Mouse (Mus musculus) hindbrain, embryonic 11.5 days (tissue): ENCODE measurements around the gene Gm5072. TPM values are rescaled to one million over a fixed set of nuclear protein-coding genes. Genes with fewer than 3 reads are reported as not detected.
"Not testable (repeated sequence)": the region's sequence is repeated elsewhere in the genome, so short reads cannot be mapped to it uniquely, and the experiment has no call there.

Experiments used
- ATAC-seq: fragments of 200-750 bp; cut with Nextera tagmentation; 2 replicates; pipeline ENCODE4 v1.8.0; 2017; ENCODE audit warnings: mild to moderate bottlenecking, moderate TSS enrichment, moderate library complexity; ENCODE audit not compliant: low FRiP score
- DNase-seq: peaks from one replicate; pipeline ENCODE4 v3.0.0-alpha.2; 2015; ENCODE audit warnings: low spot score
- H3K27ac ChIP-seq: fragments of 300-500 bp; sonication (generic); 2 replicates; pipeline ENCODE4 v1.5.1; 2014; ENCODE audit warnings: mild to moderate bottlenecking, low read depth, low read length
- H3K27me3 ChIP-seq: fragments of 300-500 bp; sonication (generic); 2 replicates; pipeline ENCODE4 v1.6.1; 2014; ENCODE audit warnings: mild to moderate bottlenecking, low read length, moderate library complexity, mixed read lengths; ENCODE audit not compliant: control insufficient read depth, insufficient read depth
- H3K36me3 ChIP-seq: fragments of 300-500 bp; sonication (generic); 2 replicates; pipeline ENCODE4 v1.6.1; 2014; ENCODE audit warnings: mild to moderate bottlenecking, low read length, moderate library complexity, mixed read lengths; ENCODE audit not compliant: control insufficient read depth, insufficient read depth
- H3K4me1 ChIP-seq: fragments of 300-500 bp; sonication (generic); replicated peaks from 2 replicates; pipeline ENCODE4 v1.6.1; 2014; ENCODE audit warnings: low read length, mixed read lengths; ENCODE audit not compliant: control insufficient read depth, insufficient read depth
- H3K4me2 ChIP-seq: fragments of 300-500 bp; sonication (generic); replicated peaks from 2 replicates; pipeline ENCODE4 v1.6.1; 2014; ENCODE audit warnings: mild to moderate bottlenecking, low read depth, low read length
- H3K4me3 ChIP-seq: fragments of 300-500 bp; sonication (generic); 2 replicates; pipeline ENCODE4 v1.5.1; 2014; ENCODE audit warnings: low read depth, low read length
- H3K9ac ChIP-seq: fragments of 300-500 bp; sonication (generic); 2 replicates; pipeline ENCODE4 v1.6.1; 2014; ENCODE audit warnings: low read depth, low read length
- H3K9me3 ChIP-seq: fragments of 300-500 bp; sonication (generic); 2 replicates; pipeline ENCODE4 v1.6.1; 2016; ENCODE audit warnings: low read length; ENCODE audit not compliant: control insufficient read depth
- WGBS: fragments of 180-500 bp; shearing (Covaris S2); extraction: QIAGEN DNeasy Blood & Tissue Kit; methylation state at CpG from one replicate; pipeline ENCODE4 v1.1.7; 2014; 5-methylcytosine and 5-hydroxymethylcytosine counted together
- polyA plus RNA-seq: library from polyadenylated mRNA; unstranded; fragments of >200 nt; fragmentation: Nextera tagmentation; extraction: Ambion mirVana; gene quantifications from 2 replicates; pipeline ENCODE4 v1.2.1, GENCODE M21; 2014

Gm5072 gene
- not detected in 2 replicates for polyA plus RNA-seq

DNA sequence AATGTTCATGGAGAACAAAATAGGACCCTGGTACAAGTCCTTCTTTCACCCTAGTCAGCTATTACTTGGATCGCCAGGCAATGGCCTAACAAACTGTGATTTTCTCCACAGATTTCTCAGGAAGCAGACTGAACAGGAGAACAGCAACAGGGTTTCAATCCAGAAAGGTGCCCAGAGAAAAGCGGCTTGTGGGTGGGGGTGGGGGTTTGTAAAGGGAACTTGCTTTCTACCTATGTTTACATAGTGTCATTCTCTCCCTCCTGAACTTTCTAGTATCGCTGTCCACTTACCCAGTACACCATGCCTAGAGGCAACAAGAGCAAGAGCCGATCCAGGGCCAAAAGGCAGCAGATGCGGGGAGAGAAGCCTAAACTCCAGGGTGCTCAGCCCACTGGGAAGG lies at the start of gene Gm5072:
Gm5072 (plus strand) TSS at position 301 of the 400 bp plus-strand sequence.
- H3K9me3 ChIP-seq, H3K4me3 ChIP-seq, H3K36me3 ChIP-seq, H3K27ac ChIP-seq, H3K4me1 ChIP-seq, DNase-seq, H3K27me3 ChIP-seq, ATAC-seq, H3K4me2 ChIP-seq, H3K9ac ChIP-seq: not testable (repeated sequence)
- no CpG with 5 or more reads among the region's 5 CpGs for WGBS

Other genes with a start within 250 kb of the Gm5072 start
- gene Mageb2, start 60.8 kb upstream of the Gm5072 start, polyA plus RNA-seq: not detected in 2 replicates
- not detected in 2 replicates for gene Gm8914, start 87.6 kb downstream of the Gm5072 start, polyA plus RNA-seq
- gene 1700084M14Rik, start 183.4 kb downstream of the Gm5072 start, polyA plus RNA-seq: not detected in 2 replicates
- gene Gm14781, start 239.7 kb downstream of the Gm5072 start, polyA plus RNA-seq: not detected in 2 replicates